Mouse (Mus musculus) forebrain, embryonic 10.5 days (tissue): ENCODE measurements at regions not wholly inside any gene's neighbourhood (a gene's known extent, or its start where the extent isn't known, plus 50 kb on each side); places are given as distances from the start of the nearest gene placed in this dataset.

ENCODE experiments used
- DNase-seq: peaks from one replicate; pipeline ENCODE4 v3.0.0-alpha.2; 2017; ENCODE audit warnings: low spot score; ENCODE audit errors: extremely low spot score
- H3K27ac ChIP-seq: fragments of 300-500 bp; sonication (generic); 2 replicates; pipeline ENCODE4 v1.5.1; 2016; ENCODE audit warnings: mild to moderate bottlenecking
- H3K27me3 ChIP-seq: fragments of 300-500 bp; sonication (generic); 2 replicates; pipeline ENCODE4 v1.6.1; 2016; ENCODE audit warnings: mild to moderate bottlenecking; ENCODE audit not compliant: poor library complexity, severe bottlenecking
- H3K36me3 ChIP-seq: fragments of 300-500 bp; sonication (generic); replicated peaks from 2 replicates; pipeline ENCODE4 v1.6.1; 2016; ENCODE audit warnings: mild to moderate bottlenecking, moderate library complexity
- H3K4me1 ChIP-seq: fragments of 300-500 bp; sonication (generic); 2 replicates; pipeline ENCODE4 v1.6.1; 2016
- H3K4me3 ChIP-seq: fragments of 300-500 bp; sonication (generic); 2 replicates; pipeline ENCODE4 v1.5.1; 2016; ENCODE audit warnings: mild to moderate bottlenecking, moderate library complexity
- H3K9me3 ChIP-seq: fragments of 300-500 bp; sonication (generic); 2 replicates; pipeline ENCODE4 v1.6.1; 2016; ENCODE audit warnings: mild to moderate bottlenecking, moderate library complexity
- WGBS: fragments of 180-500 bp; shearing (Covaris S2); methylation state at CpG from one replicate; pipeline ENCODE4 v1.1.7; 2016; 5-methylcytosine and 5-hydroxymethylcytosine counted together

GRCm38 (mm10) chr16:77279916-77280315 lies 266.4 kb downstream of the Usp25 start:
- Histone ChIP-seq H3K9me3 (no peaks in the 10 kb centered on the region), H3K27ac (no peak overlapping the region), H3K36me3 (no peaks in the 10 kb centered on the region), H3K27me3 (no peaks in the 10 kb centered on the region), H3K4me1 (0 out of 2 replicates have a peak, but pooled peaks cover 5% of the 10 kb centered on the region), H3K4me3 (no peak overlapping the region)
- DNase-seq: no peak
- 89% methylated on average over 4 of the region's 4 CpGs for WGBS

- H3K9me3 ChIP-seq: no peaks in the 10 kb centered on the region
- WGBS: 85% methylated on average over 2 of the region's 2 CpGs
- H3K36me3 ChIP-seq: no peaks in the 10 kb centered on the region
- no peak for DNase-seq
- H3K27me3 ChIP-seq: no peaks in the 10 kb centered on the region
- 0 out of 2 replicates have a peak, but pooled peaks cover 5% of the 10 kb centered on the region for H3K4me1 ChIP-seq
- no peak overlapping the region for H3K4me3 ChIP-seq
- no peak overlapping the region for H3K27ac ChIP-seq
Measured at GRCm38 (mm10) chr16:77279495-77279894, 266.0 kb downstream of the Usp25 start.

- no peak overlapping the region for H3K4me3 ChIP-seq
- H3K27ac ChIP-seq: no peak overlapping the region
- H3K9me3 ChIP-seq: no peaks in the 10 kb centered on the region
- no peaks in the 10 kb centered on the region for H3K4me1 ChIP-seq
- H3K36me3 ChIP-seq: no peaks in the 10 kb centered on the region
- no peak for DNase-seq
- H3K27me3 ChIP-seq: no peaks in the 10 kb centered on the region
- 86% methylated on average over 3 of the region's 3 CpGs for WGBS
Measured at GRCm38 (mm10) chr16:77273306-77273705, 259.8 kb downstream of the Usp25 start.

GRCm38 (mm10) chr16:77268926-77269325 lies 255.4 kb downstream of the Usp25 start:
- no peak overlapping the region for H3K4me3 ChIP-seq
- H3K27me3 ChIP-seq: no peaks in the 10 kb centered on the region
- no peaks in the 10 kb centered on the region for H3K36me3 ChIP-seq
- H3K27ac ChIP-seq: no peak overlapping the region
- DNase-seq: no peak
- no peaks in the 10 kb centered on the region for H3K4me1 ChIP-seq
- 72% methylated on average over 2 of the region's 2 CpGs for WGBS
- no peaks in the 10 kb centered on the region for H3K9me3 ChIP-seq

GRCm38 (mm10) chr16:77267679-77268078 lies 254.2 kb downstream of the Usp25 start:
- Histone ChIP-seq H3K4me3 (no peak overlapping the region), H3K9me3 (no peaks in the 10 kb centered on the region), H3K27me3 (no peaks in the 10 kb centered on the region), H3K4me1 (no peaks in the 10 kb centered on the region), H3K36me3 (no peaks in the 10 kb centered on the region), H3K27ac (no peak overlapping the region)
- DNase-seq: no peak

- DNase-seq: no peak
- Histone ChIP-seq H3K4me1 (no peaks in the 10 kb centered on the region), H3K27ac (peak overlapping the region; percentile 0; the same call in 1 of the 2 replicates), H3K4me3 (no peak overlapping the region), H3K27me3 (no peaks in the 10 kb centered on the region), H3K36me3 (no peaks in the 10 kb centered on the region), H3K9me3 (no peaks in the 10 kb centered on the region)
- 71% methylated on average over 3 of the region's 3 CpGs for WGBS
Measured at GRCm38 (mm10) chr16:77252349-77252748, 238.8 kb downstream of the Usp25 start.

GRCm38 (mm10) chr16:77251422-77251821 lies 237.9 kb downstream of the Usp25 start:
- H3K4me3 ChIP-seq: no peak overlapping the region
- no peaks in the 10 kb centered on the region for H3K9me3 ChIP-seq
- no peak for DNase-seq
- H3K27ac ChIP-seq: no peak overlapping the region
- no peaks in the 10 kb centered on the region for H3K27me3 ChIP-seq
- 84% methylated on average over 3 of the region's 3 CpGs for WGBS
- no peaks in the 10 kb centered on the region for H3K4me1 ChIP-seq
- no peaks in the 10 kb centered on the region for H3K36me3 ChIP-seq

- Histone ChIP-seq H3K27ac (no peak overlapping the region), H3K4me1 (peaks cover 38% of the 10 kb centered on the region), H3K9me3 (no peaks in the 10 kb centered on the region), H3K4me3 (no peak overlapping the region), H3K36me3 (no peaks in the 10 kb centered on the region), H3K27me3 (no peaks in the 10 kb centered on the region)
- DNase-seq: no peak
- 86% methylated on average over 6 of the region's 6 CpGs for WGBS
Measured at GRCm38 (mm10) chr16:77240876-77241275, 227.4 kb downstream of the Usp25 start.

- WGBS: 88% methylated on average over 9 of the region's 9 CpGs
- Histone ChIP-seq H3K4me3 (no peak overlapping the region), H3K27ac (peak overlapping the region; percentile 81; the same call in 1 of the 2 replicates), H3K27me3 (no peaks in the 10 kb centered on the region), H3K36me3 (no peaks in the 10 kb centered on the region), H3K4me1 (peaks cover 46% of the 10 kb centered on the region), H3K9me3 (no peaks in the 10 kb centered on the region)
- no peak for DNase-seq
Measured at GRCm38 (mm10) chr16:77239176-77239790, 225.8 kb downstream of the Usp25 start.

GRCm38 (mm10) chr16:77238358-77239175 lies 225.1 kb downstream of the Usp25 start:
- DNase-seq: no peak
- no peaks in the 10 kb centered on the region for H3K36me3 ChIP-seq
- WGBS: 88% methylated on average over 13 of the region's 13 CpGs
- H3K27me3 ChIP-seq: no peaks in the 10 kb centered on the region
- H3K9me3 ChIP-seq: no peaks in the 10 kb centered on the region
- peaks cover 46% of the 10 kb centered on the region for H3K4me1 ChIP-seq
- H3K4me3 ChIP-seq: no peak overlapping the region
- peak overlapping the region; percentile 81 for H3K27ac ChIP-seq

GRCm38 (mm10) chr16:77237631-77238357 lies 224.3 kb downstream of the Usp25 start:
- peak overlapping the region; percentile 81 for H3K27ac ChIP-seq
- 77% methylated on average over 7 of the region's 7 CpGs for WGBS
- DNase-seq: no peak
- H3K4me1 ChIP-seq: peaks cover 46% of the 10 kb centered on the region
- peak overlapping the region; percentile 2; the same call in 1 of the 2 replicates for H3K4me3 ChIP-seq
- no peaks in the 10 kb centered on the region for H3K27me3 ChIP-seq
- H3K36me3 ChIP-seq: no peaks in the 10 kb centered on the region
- no peaks in the 10 kb centered on the region for H3K9me3 ChIP-seq

GRCm38 (mm10) chr16:77237272-77237603 lies 223.7 kb downstream of the Usp25 start:
- H3K9me3 ChIP-seq: no peaks in the 10 kb centered on the region
- H3K27me3 ChIP-seq: no peaks in the 10 kb centered on the region
- H3K4me3 ChIP-seq: peak overlapping the region; percentile 15; the same call in 1 of the 2 replicates
- H3K4me1 ChIP-seq: peaks cover 46% of the 10 kb centered on the region
- H3K36me3 ChIP-seq: no peaks in the 10 kb centered on the region
- no peak for DNase-seq
- H3K27ac ChIP-seq: peak overlapping the region; percentile 81
- 68% methylated on average over 2 of the region's 2 CpGs for WGBS
